Mouse (Mus musculus): ENCODE measurements around the gene Tcf3.

GRCm38 (mm10) chr10:80387522-80387959 lies 45.9 kb downstream of the Tcf3 start, which contains the start of gene Mex3d:
- TF ChIP-seq CTCF (IDR thresholded peaks at IDR 0.05; ENCODE audit: borderline replicate concordance, control insufficient read depth, extremely low read depth, insufficient read depth, low read length, poor library complexity) (no peak), POLR2A (IDR thresholded peaks at IDR 0.05; ENCODE audit: control insufficient read depth, extremely low read depth, insufficient read depth, low read length, poor library complexity) (no peak)

All from thymus, adult 2 months (tissue).